ENCODE assay signal across 28 mouse cellular contexts in genomic region chr17:50310148-50310802, GRCm38 (mm10). TPM values are rescaled to one million over a fixed set of nuclear protein-coding genes. Genes with fewer than 3 reads are reported as not detected.
DNase-seq lines count a peak whose midpoint lies in the region; ATAC-seq and TF ChIP-seq lines count a peak whose summit lies in the region.
"Had no signal": no experiment of that assay in that cellular context is flagged by ENCODE, and none has a peak within 500 bp of the region (broad histone marks: within the 10 kb centered on the region; RNA-seq: fewer than 3 reads in every experiment).

No protein-coding gene starts in this region.

- WGBS in lung, embryonic 15.5 days: 48% methylated on average over 10 of the region's 10 CpGs

- intact Hi-C loops in left cerebral cortex, adult 2 months (cut with DNase I): no loop called here

- H3K4me3 ChIP-seq in lung, embryonic 15.5 days: no peak overlapping the region
- no peak overlapping the region for H3K4me3 ChIP-seq in CH12.LX (replicated peaks in 1 of 3; ENCODE audit: low read depth in 2 of 3, low read length in 2 of 3, poor library complexity in 1 of 3)
- H3K4me3 ChIP-seq in left cerebral cortex, adult 2 months: no peak overlapping the region
- H3K4me3 ChIP-seq: embryonic facial prominence, embryonic 13.5 days; erythroblast, embryonic 14.5 days; forebrain, embryonic 12.5 days; heart, embryonic 10.5 days; hindbrain, embryonic 12.5 days; kidney, embryonic 15.5 days; limb, embryonic 13.5 days; liver, embryonic 13.5 days; megakaryocyte, embryonic 14.5 days; midbrain, embryonic 13.5 days; neural tube, embryonic 12.5 days; stomach, embryonic 15.5 days had no signal

- H3K4me1 ChIP-seq in lung, embryonic 15.5 days: no peaks in the 10 kb centered on the region
- peaks cover 0 to 12% of the 10 kb centered on the region in 2 experiments; a peak in 1 of 4 replicates for H3K4me1 ChIP-seq in CH12.LX (ENCODE audit: control insufficient read depth in 1 of 2, insufficient read depth in 2 of 2)
- H3K4me1 ChIP-seq: embryonic facial prominence, embryonic 13.5 days; heart, embryonic 10.5 days; hindbrain, embryonic 12.5 days; kidney, embryonic 15.5 days; megakaryocyte, embryonic 14.5 days; neural tube, embryonic 12.5 days; stomach, embryonic 15.5 days had no signal

- no peaks in the 10 kb centered on the region for H3K36me3 ChIP-seq in lung, embryonic 15.5 days
- H3K36me3 ChIP-seq in CH12.LX (replicated peaks in 1 of 2; ENCODE audit: control insufficient read depth in 1 of 2, insufficient read depth in 1 of 2, low read length in 1 of 2): no peaks in the 10 kb centered on the region
- H3K36me3 ChIP-seq: embryonic facial prominence, embryonic 13.5 days; forebrain, embryonic 12.5 days; heart, embryonic 10.5 days; hindbrain, embryonic 12.5 days; kidney, embryonic 15.5 days; limb, embryonic 13.5 days; liver, embryonic 13.5 days; midbrain, embryonic 13.5 days; neural tube, embryonic 12.5 days; stomach, embryonic 15.5 days had no signal

- H3K9me3 ChIP-seq in lung, embryonic 15.5 days: no peaks in the 10 kb centered on the region
- peaks cover 8% of the 10 kb centered on the region for H3K9me3 ChIP-seq in CH12.LX (replicated peaks; ENCODE audit: low read length)
- H3K9me3 ChIP-seq: embryonic facial prominence, embryonic 13.5 days; forebrain, embryonic 12.5 days; heart, embryonic 10.5 days; hindbrain, embryonic 12.5 days; kidney, embryonic 15.5 days; limb, embryonic 13.5 days; liver, embryonic 13.5 days; midbrain, embryonic 13.5 days; neural tube, embryonic 12.5 days; stomach, embryonic 15.5 days had no signal

- peak; percentile 59; the same call in 1 of the 2 replicates for ATAC-seq in lung, embryonic 15.5 days (ENCODE audit: borderline replicate concordance, extremely low read depth, low FRiP score, low TSS enrichment)
- ATAC-seq: CD4-positive, CD25-positive, alpha-beta regulatory T cell, adult 4 months; intestine, postnatal 0 days; midbrain, embryonic 13.5 days had no signal

- no peak for TF ChIP-seq CTCF in CH12.LX (conservative IDR thresholded peaks at IDR 0.05 in 1 of 2, IDR thresholded peaks at IDR 0.05 in 1 of 2; ENCODE audit: low read depth in 2 of 2, low read length in 2 of 2)
- no peak for TF ChIP-seq CTCF in left cerebral cortex, adult 2 months (IDR thresholded peaks at IDR 0.05)

- H3K79me2 ChIP-seq in CH12.LX (replicated peaks; ENCODE audit: control insufficient read depth, extremely low read depth, insufficient read depth, poor library complexity, severe bottlenecking): no peaks in the 10 kb centered on the region

- H3K9ac ChIP-seq in lung, embryonic 15.5 days: no peak overlapping the region
- no peak overlapping the region for H3K9ac ChIP-seq in CH12.LX (ENCODE audit: insufficient read depth, low read depth)
- H3K9ac ChIP-seq: embryonic facial prominence, embryonic 13.5 days; forebrain, embryonic 12.5 days; hindbrain, embryonic 12.5 days; kidney, embryonic 15.5 days; limb, embryonic 13.5 days; liver, embryonic 13.5 days; midbrain, embryonic 13.5 days; neural tube, embryonic 12.5 days; stomach, embryonic 15.5 days had no signal

- no peak for DNase-seq in lung, adult 18-20 months
- DNase-seq in A20 (ENCODE audit: low read depth, low spot score): peak; percentile 61
- peak; percentile 59 for DNase-seq in CH12.LX (ENCODE audit: extremely low read depth)
- peak; percentile 15 for DNase-seq in retina, embryonic 14.5 days (ENCODE audit: low spot score)
- DNase-seq in cerebellum, adult 11 months: no peak
- DNase-seq in left cerebral cortex, adult 2 months (ENCODE audit: extremely low spot score in 1 of 2, low spot score in 2 of 2): no peak
- DNase-seq: adrenal gland, adult 2 months; cerebellum, adult 11-12 months; cerebellum, postnatal 10 days; gastrocnemius, postnatal 36 days; heart, postnatal 10 days; kidney, postnatal 4 days; liver, embryonic 13.5 days; lung, postnatal 10 days had no signal

- H3K27me3 ChIP-seq in lung, embryonic 15.5 days: no peaks in the 10 kb centered on the region
- no peaks in the 10 kb centered on the region for H3K27me3 ChIP-seq in CH12.LX (replicated peaks)
- H3K27me3 ChIP-seq: embryonic facial prominence, embryonic 13.5 days; forebrain, embryonic 12.5 days; hindbrain, embryonic 12.5 days; kidney, embryonic 15.5 days; limb, embryonic 13.5 days; liver, embryonic 13.5 days; megakaryocyte, embryonic 14.5 days; midbrain, embryonic 13.5 days; neural tube, embryonic 12.5 days; stomach, embryonic 15.5 days had no signal

- H3K27ac ChIP-seq in lung, embryonic 15.5 days: no peak overlapping the region
- no peak overlapping the region for H3K27ac ChIP-seq in CH12.LX (ENCODE audit: insufficient read depth, low read depth)
- no peak overlapping the region for H3K27ac ChIP-seq in left cerebral cortex, adult 2 months
- H3K27ac ChIP-seq: embryonic facial prominence, embryonic 13.5 days; forebrain, embryonic 12.5 days; heart, embryonic 10.5 days; hindbrain, embryonic 12.5 days; kidney, embryonic 15.5 days; limb, embryonic 13.5 days; liver, embryonic 13.5 days; midbrain, embryonic 13.5 days; neural tube, embryonic 12.5 days; stomach, embryonic 15.5 days had no signal

- TF ChIP-seq EP300 in CH12.LX (IDR thresholded peaks at IDR 0.05; ENCODE audit: low read length): peak; percentile 66; the same call in 1 of the 2 replicates

- no peak for TF ChIP-seq RAD21 in CH12.LX (IDR thresholded peaks at IDR 0.05; ENCODE audit: low read depth, low read length)

- H3K4me2 ChIP-seq in lung, embryonic 15.5 days: no peak overlapping the region
- no peak overlapping the region for H3K4me2 ChIP-seq in CH12.LX (ENCODE audit: insufficient read depth, low read depth, poor library complexity, severe bottlenecking)
- H3K4me2 ChIP-seq: embryonic facial prominence, embryonic 13.5 days; forebrain, embryonic 12.5 days; hindbrain, embryonic 12.5 days; kidney, embryonic 15.5 days; limb, embryonic 13.5 days; liver, embryonic 13.5 days; midbrain, embryonic 13.5 days; neural tube, embryonic 12.5 days; stomach, embryonic 15.5 days had no signal

- no peak for TF ChIP-seq POLR2A in CH12.LX (IDR thresholded peaks at IDR 0.05; ENCODE audit: low read depth, low read length)

- dilution Hi-C loops in CH12.LX (cut with MboI; ENCODE audit: extremely low pct_ligation_motif_present, extremely low pct_unique_long_range_greater_than_20kb, low sequenced_read_pairs): no loop called here

- in situ Hi-C loops in CH12.LX (cut with MboI; ENCODE audit: low pct_ligation_motif_present, low pct_unique_long_range_greater_than_20kb, low sequenced_read_pairs): no loop called here

TF ChIP-seq in CH12.LX, 34 proteins besides CTCF, POLR2A, EP300 and RAD21:
- TF ChIP-seq HCFC1 (IDR thresholded peaks at IDR 0.05; ENCODE audit: low read depth, low read length) (0 out of 2 replicates have a peak, but pooled peaks have one; percentile 18), PAX5 (IDR thresholded peaks at IDR 0.05; ENCODE audit: low read length) (no peak)
TF ChIP-seq in CH12.LX: peak in this region for 1.

RNA-seq across cellular contexts. Expression of gene Dazl, which starts 16.8 kb away (rescaled TPM):
- polyA plus RNA-seq in lung, embryonic 15.5 days (2015; fragmentation: Nextera tagmentation; extraction: Ambion mirVana): 0.31 TPM in 1 of 2 replicates, not detected in the other
- not detected in 2 replicates for total RNA-seq in CH12.LX (2012; rRNA removed)
- 0.09 TPM in 2 replicates for total RNA-seq in CH12.LX (2014; rRNA removed)
- polyA plus RNA-seq in CH12.LX (2012; ENCODE audit: insufficient read length, low read depth): not detected in 2 replicates
- total RNA-seq in left cerebral cortex, adult 2 months (2021): 1 to 10 TPM; 2.8 to 4.1 TPM
- polyA plus RNA-seq: adrenal gland, adult 2 months; erythroblast, embryonic 14.5 days; limb, embryonic 13.5 days; neural tube, embryonic 12.5 days had no signal

Comparison
In these comparisons a context has a peak if more than half of its experiments do, and no peak if none do; other contexts are left out.
1. DNase-seq: peak in A20 (single experiment), CH12.LX (single experiment) and retina, embryonic 14.5 days (single experiment); none in lung, adult 18-20 months (0 of 2), cerebellum, adult 11 months (single experiment) and left cerebral cortex, adult 2 months (0 of 2).